Mouse (Mus musculus) limb, embryonic 12.5 days (tissue): ENCODE measurements around the gene Krtap24-1. TPM values are rescaled to one million over a fixed set of nuclear protein-coding genes. Genes with fewer than 3 reads are reported as not detected.

Source experiments
- ATAC-seq: fragments of 200-750 bp; cut with Nextera tagmentation; 2 replicates; pipeline ENCODE4 v1.8.0; 2017; ENCODE audit warnings: low read depth, moderate TSS enrichment; ENCODE audit not compliant: insufficient number of reproducible peaks, insufficient read depth, low FRiP score, low TSS enrichment
- H3K27ac ChIP-seq: fragments of 300-500 bp; sonication (generic); 2 replicates; pipeline ENCODE4 v1.5.1; 2016; ENCODE audit warnings: mild to moderate bottlenecking, moderate library complexity
- H3K27me3 ChIP-seq: fragments of 300-500 bp; sonication (generic); 2 replicates; pipeline ENCODE4 v1.6.1; 2016; ENCODE audit warnings: mild to moderate bottlenecking, moderate library complexity
- H3K36me3 ChIP-seq: fragments of 300-500 bp; sonication (generic); 2 replicates; pipeline ENCODE4 v1.6.1; 2016; ENCODE audit warnings: mild to moderate bottlenecking, moderate library complexity
- H3K4me1 ChIP-seq: fragments of 300-500 bp; sonication (generic); replicated peaks from 2 replicates; pipeline ENCODE4 v1.6.1; 2016
- H3K4me2 ChIP-seq: fragments of 300-500 bp; sonication (generic); 2 replicates; pipeline ENCODE4 v1.6.1; 2016; ENCODE audit warnings: mild to moderate bottlenecking, moderate library complexity
- H3K4me3 ChIP-seq: fragments of 300-500 bp; sonication (generic); replicated peaks from 2 replicates; pipeline ENCODE4 v1.5.1; 2016; ENCODE audit warnings: mild to moderate bottlenecking
- H3K9ac ChIP-seq: fragments of 300-500 bp; sonication (generic); replicated peaks from 2 replicates; pipeline ENCODE4 v1.6.1; 2016; ENCODE audit warnings: mild to moderate bottlenecking, moderate library complexity
- H3K9me3 ChIP-seq: fragments of 300-500 bp; sonication (generic); 2 replicates; pipeline ENCODE4 v1.6.1; 2016; ENCODE audit warnings: mild to moderate bottlenecking, moderate library complexity
- WGBS: fragments of 180-500 bp; shearing (Covaris S2); methylation state at CpG from one replicate; pipeline ENCODE4 v1.1.7; 2016; 5-methylcytosine and 5-hydroxymethylcytosine counted together
- polyA plus RNA-seq: library from polyadenylated mRNA; unstranded; fragments of >200 nt; fragmentation: Nextera tagmentation; extraction: Ambion mirVana; gene quantifications from 2 replicates; pipeline ENCODE4 v1.2.1, GENCODE M21; 2016

Krtap24-1 gene
- polyA plus RNA-seq, 1 experiment from 2014 or later, result not detected

- Histone ChIP-seq H3K9me3 (no peaks in the 10 kb centered on the region), H3K36me3 (no peaks in the 10 kb centered on the region), H3K4me3 (no peak overlapping the region), H3K4me2 (no peak overlapping the region), H3K27ac (no peak overlapping the region), H3K27me3 (peaks cover 10% of the 10 kb centered on the region), H3K4me1 (peaks cover 30% of the 10 kb centered on the region), H3K9ac (no peak overlapping the region)
- no peak for ATAC-seq
- 52% methylated on average over 1 of the region's 1 CpGs for WGBS
Observed at GRCm38 (mm10) chr16:88602464-88602863, 9.6 kb downstream of the Krtap24-1 start.

- no peak overlapping the region for H3K9ac ChIP-seq
- H3K9me3 ChIP-seq, result no peaks in the 10 kb centered on the region
- 19% methylated on average over 8 of the region's 8 CpGs for WGBS
- H3K4me2 ChIP-seq, result peak overlapping the region; percentile 36
- H3K4me1 ChIP-seq, result peaks cover 30% of the 10 kb centered on the region
- H3K27ac ChIP-seq, result no peak overlapping the region
- no peak overlapping the region for H3K4me3 ChIP-seq
- H3K27me3 ChIP-seq, result peaks cover 10% of the 10 kb centered on the region
- ATAC-seq, result peak; percentile 74
- no peaks in the 10 kb centered on the region for H3K36me3 ChIP-seq
Observed at GRCm38 (mm10) chr16:88600303-88600702, 11.8 kb downstream of the Krtap24-1 start.

GRCm38 (mm10) chr16:88599504-88600237 lies 12.4 kb downstream of the Krtap24-1 start:
- peak; percentile 88 for ATAC-seq
- Histone ChIP-seq H3K27ac (no peak overlapping the region), H3K4me2 (peak overlapping the region; percentile 36), H3K36me3 (no peaks in the 10 kb centered on the region), H3K9me3 (no peaks in the 10 kb centered on the region), H3K9ac (no peak overlapping the region), H3K4me3 (no peak overlapping the region), H3K27me3 (peaks cover 13% of the 10 kb centered on the region), H3K4me1 (peaks cover 30% of the 10 kb centered on the region)
- 4% methylated on average over 16 of the region's 16 CpGs for WGBS

GRCm38 (mm10) chr16:88592758-88593157 lies 19.3 kb downstream of the Krtap24-1 start:
- Histone ChIP-seq H3K27me3 (peaks cover 3% of the 10 kb centered on the region), H3K4me3 (no peak overlapping the region), H3K27ac (no peak overlapping the region), H3K9me3 (no peaks in the 10 kb centered on the region), H3K36me3 (no peaks in the 10 kb centered on the region), H3K9ac (no peak overlapping the region), H3K4me2 (no peak overlapping the region), H3K4me1 (no peaks in the 10 kb centered on the region)
- ATAC-seq, result no peak

GRCm38 (mm10) chr16:88583338-88583737 lies 28.7 kb downstream of the Krtap24-1 start:
- ATAC-seq, result no peak

GRCm38 (mm10) chr16:88575885-88576679 lies 36.0 kb downstream of the Krtap24-1 start:
- H3K9ac ChIP-seq, result no peak overlapping the region
- no peaks in the 10 kb centered on the region for H3K36me3 ChIP-seq
- H3K4me1 ChIP-seq, result no peaks in the 10 kb centered on the region
- H3K4me3 ChIP-seq, result no peak overlapping the region
- no peaks in the 10 kb centered on the region for H3K9me3 ChIP-seq
- no peak overlapping the region for H3K27ac ChIP-seq
- WGBS, result 42% methylated on average over 4 of the region's 4 CpGs
- H3K4me2 ChIP-seq, result no peak overlapping the region
- no peak for ATAC-seq
- no peaks in the 10 kb centered on the region for H3K27me3 ChIP-seq

More at GRCm38 (mm10) chr16:88583338-88583737, 28.7 kb downstream of the Krtap24-1 start:
- H3K9ac ChIP-seq, result no peak overlapping the region
- H3K4me2 ChIP-seq, result no peak overlapping the region
- H3K36me3 ChIP-seq, result no peaks in the 10 kb centered on the region
- no peak overlapping the region for H3K27ac ChIP-seq
- WGBS, result 90% methylated on average over 9 of the region's 9 CpGs
- no peaks in the 10 kb centered on the region for H3K4me1 ChIP-seq
- H3K9me3 ChIP-seq, result no peaks in the 10 kb centered on the region
- no peaks in the 10 kb centered on the region for H3K27me3 ChIP-seq
- H3K4me3 ChIP-seq, result no peak overlapping the region

GRCm38 (mm10) chr16:88572904-88573404 lies 39.1 kb downstream of the Krtap24-1 start:
- H3K27ac ChIP-seq, result no peak overlapping the region
- H3K27me3 ChIP-seq, result no peaks in the 10 kb centered on the region
- WGBS, result 88% methylated on average over 5 of the region's 5 CpGs
- H3K36me3 ChIP-seq, result no peaks in the 10 kb centered on the region
- no peak overlapping the region for H3K4me2 ChIP-seq
- ATAC-seq, result no peak
- H3K4me3 ChIP-seq, result no peak overlapping the region
- H3K9me3 ChIP-seq, result no peaks in the 10 kb centered on the region
- no peaks in the 10 kb centered on the region for H3K4me1 ChIP-seq
- no peak overlapping the region for H3K9ac ChIP-seq

- Histone ChIP-seq H3K4me3 (no peak overlapping the region), H3K4me1 (no peaks in the 10 kb centered on the region), H3K36me3 (no peaks in the 10 kb centered on the region), H3K9ac (no peak overlapping the region), H3K27me3 (no peaks in the 10 kb centered on the region), H3K4me2 (no peak overlapping the region), H3K27ac (no peak overlapping the region), H3K9me3 (no peaks in the 10 kb centered on the region)
- no peak for ATAC-seq
Observed at GRCm38 (mm10) chr16:88570136-88570535, 41.9 kb downstream of the Krtap24-1 start.

GRCm38 (mm10) chr16:88569732-88570131 lies 42.3 kb downstream of the Krtap24-1 start:
- WGBS, result 90% methylated on average over 3 of the region's 3 CpGs
- Histone ChIP-seq H3K36me3 (no peaks in the 10 kb centered on the region), H3K9ac (no peak overlapping the region), H3K4me2 (no peak overlapping the region), H3K4me3 (no peak overlapping the region), H3K27me3 (no peaks in the 10 kb centered on the region), H3K4me1 (no peaks in the 10 kb centered on the region), H3K9me3 (no peaks in the 10 kb centered on the region), H3K27ac (no peak overlapping the region)
- ATAC-seq, result no peak

GRCm38 (mm10) chr16:88569096-88569495 lies 43.0 kb downstream of the Krtap24-1 start:
- WGBS, result 64% methylated on average over 1 of the region's 1 CpGs
- no peak overlapping the region for H3K9ac ChIP-seq
- H3K4me2 ChIP-seq, result no peak overlapping the region
- no peak overlapping the region for H3K4me3 ChIP-seq
- no peak for ATAC-seq
- H3K27ac ChIP-seq, result no peak overlapping the region
- no peaks in the 10 kb centered on the region for H3K4me1 ChIP-seq
- no peaks in the 10 kb centered on the region for H3K9me3 ChIP-seq
- no peaks in the 10 kb centered on the region for H3K36me3 ChIP-seq
- no peaks in the 10 kb centered on the region for H3K27me3 ChIP-seq

GRCm38 (mm10) chr16:88563045-88563913 lies 48.8 kb downstream of the Krtap24-1 start, which contains the start of gene Cldn8:
Gene Cldn8 (minus strand): TSS chr16:88563183.
- Histone ChIP-seq H3K4me1 (no peaks in the 10 kb centered on the region), H3K4me3 (no peak within 1 kb of the TSS), H3K9ac (no peak within 1 kb of the TSS), H3K27me3 (no peaks in the 10 kb centered on the region), H3K36me3 (no peaks in the 10 kb centered on the region), H3K4me2 (no peak within 1 kb of the TSS), H3K27ac (no peak within 1 kb of the TSS), H3K9me3 (no peaks in the 10 kb centered on the region)
- no peak for ATAC-seq
- WGBS, result 69% methylated on average over 6 of the region's 6 CpGs
